Mouse (Mus musculus) gastrocnemius, adult 8-10 months (tissue): ENCODE results near the gene Snapc2. TPM values are rescaled to one million over a fixed set of nuclear protein-coding genes. Genes with fewer than 3 reads are reported as not detected.

Experiments
- DNase-seq, 2 experiments: peaks; one replicate each; pipeline ENCODE4 v3.0.0; 2022; ENCODE audit warnings: low spot score in 2 of 2
- total RNA-seq, 4 experiments: library from RNA; stranded (reverse); gene quantifications; 2 replicates each; pipeline ENCODE4 v1.2.4; 2022

The Snapc2 gene
- total RNA-seq, 4 experiments from 2014 or later, result 10.5 to 11.7 (median 11.5) TPM

- DNase-seq, result no peak
Measured at GRCm38 (mm10) chr8:4265160-4265914, 12.5 kb downstream of the Snapc2 start.

GRCm38 (mm10) chr8:4267627-4268026, 14.7 kb downstream of the Snapc2 start:
- no peak for DNase-seq

DNA sequence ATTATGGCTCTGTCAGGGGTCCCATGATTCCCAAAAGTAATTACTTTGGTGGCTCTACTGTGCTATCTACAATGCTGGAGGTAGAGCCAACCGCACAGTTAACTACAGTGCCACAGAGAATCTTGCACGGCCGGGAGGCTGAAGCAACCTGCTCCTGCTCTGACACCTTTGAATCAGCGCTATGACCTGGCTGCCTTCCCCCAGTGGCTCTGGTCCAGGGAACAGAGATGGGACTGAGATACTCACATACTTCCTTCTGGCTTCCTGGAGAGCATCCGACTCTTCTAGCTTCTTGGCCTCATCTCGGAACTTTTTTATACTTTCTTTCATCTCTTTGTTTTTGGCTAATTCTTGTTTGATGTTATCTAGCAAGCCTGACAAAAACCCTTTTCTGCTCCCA, 16.7 kb downstream of the Snapc2 start:
- DNase-seq, result no peak

DNA sequence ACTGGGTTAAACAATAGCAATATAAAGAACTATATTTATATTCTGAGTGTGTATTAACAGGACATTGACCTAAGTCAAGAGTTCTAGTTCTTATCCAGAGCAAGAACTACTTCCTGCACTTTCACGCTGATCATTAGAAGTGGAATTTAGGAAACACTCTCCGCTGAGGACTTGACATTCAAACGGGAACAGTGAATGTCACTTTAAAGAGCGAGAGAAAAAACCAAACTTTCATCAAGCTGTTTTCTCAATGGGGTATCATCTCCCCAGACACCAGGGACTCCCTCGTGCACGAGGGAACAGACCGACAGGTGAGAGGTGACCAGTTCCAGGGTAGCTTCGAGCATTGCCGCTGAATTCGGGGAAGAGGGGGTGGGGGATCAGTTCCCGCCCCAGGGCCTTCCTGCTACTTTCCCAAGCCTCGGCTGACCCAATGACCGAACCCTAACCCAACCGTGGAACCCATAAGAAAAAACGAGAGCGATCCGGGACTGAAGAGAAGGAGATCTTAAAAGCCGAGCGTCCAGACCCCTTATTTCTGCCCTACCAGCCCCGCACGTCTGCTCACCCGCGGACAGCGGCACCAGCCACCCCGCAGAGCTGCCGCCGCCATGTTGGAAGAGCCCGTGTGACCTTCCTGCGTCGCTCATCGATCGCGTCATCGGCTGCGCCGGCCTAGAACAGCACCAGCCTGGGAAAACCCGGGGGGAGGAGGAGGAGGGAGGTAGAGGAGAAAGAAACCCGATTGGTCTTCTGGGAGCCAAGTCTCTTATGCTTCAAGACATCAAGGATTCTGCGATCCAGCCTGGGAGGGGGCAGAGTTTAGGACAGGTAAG, 22.6 kb downstream of the Snapc2 start, which contains the start of gene Timm44:
Gene Timm44, minus strand, starts transcription at position 639 of the 836 bp plus-strand sequence.
- DNase-seq, result peak; percentile 84 to 87

GRCm38 (mm10) chr8:4276111-4276465, 23.2 kb downstream of the Snapc2 start:
- DNase-seq, result no peak

- no peak for DNase-seq
Measured at GRCm38 (mm10) chr8:4292738-4293137, 39.9 kb downstream of the Snapc2 start.

- DNase-seq, result no peak
Measured at GRCm38 (mm10) chr8:4297822-4298221, 44.9 kb downstream of the Snapc2 start.

GRCm38 (mm10) chr8:4304124-4304547, 51.3 kb downstream of the Snapc2 start:
- no peak for DNase-seq

Other genes starting within 250 kb of the Snapc2 start
- 1 to 10 TPM in 2 of 4 experiments, under 1 TPM in 2; 0.73 to 1.5 (median 1.1) TPM for gene Cd209f, start 147.2 kb upstream of the Snapc2 start, total RNA-seq
- gene Cd209g, start 119.0 kb upstream of the Snapc2 start, total RNA-seq, result under 1 TPM in 3 of 4 experiments, not detected in 1; 0.36 to 0.83 (median 0.39) TPM
- 10 to 100 TPM; 15.1 to 16.9 (median 16.2) TPM for gene Evi5l, start 86.5 kb upstream of the Snapc2 start, total RNA-seq
- gene Prr36, start 35.6 kb upstream of the Snapc2 start, total RNA-seq, result not detected
- under 1 TPM in 1 of 4 experiments, not detected in 3; 0.08 TPM for gene Lrrc8e, start 26.3 kb upstream of the Snapc2 start, total RNA-seq
- 10 to 100 TPM; 73.5 to 86.8 (median 77.5) TPM for gene Map2k7, start 14.3 kb upstream of the Snapc2 start, total RNA-seq
- gene Gm49320, start 14.2 kb upstream of the Snapc2 start, total RNA-seq, result not detected
- gene Tgfbr3l, start 4.9 kb upstream of the Snapc2 start, total RNA-seq, result 1 to 10 TPM in 3 of 4 experiments, under 1 TPM in 1; 0.82 to 3.6 (median 1.7) TPM
- under 1 TPM in 3 of 4 experiments, not detected in 1; 0.24 to 0.56 (median 0.27) TPM for gene Ctxn1, start 6.2 kb downstream of the Snapc2 start, total RNA-seq
- 10 to 100 TPM; 53.9 to 58.7 (median 54.8) TPM for gene Timm44, start 22.8 kb downstream of the Snapc2 start, total RNA-seq
- 10 to 100 TPM in 2 of 4 experiments, 1 to 10 TPM in 2; 6.1 to 12.3 (median 10.1) TPM for gene Ccl25, start 72.1 kb downstream of the Snapc2 start, total RNA-seq
- gene Elavl1, start 72.3 kb downstream of the Snapc2 start, total RNA-seq, result 10 to 100 TPM; 39.7 to 49.1 (median 44.2) TPM
- 1 to 10 TPM; 1.8 to 4.3 (median 2.5) TPM for gene Cers4, start 239.9 kb downstream of the Snapc2 start, total RNA-seq